Mouse (Mus musculus) cortical plate, adult 2 months (tissue): Measurements from ENCODE around the gene Rnf11.

Experiments used
- CTCF ChIP-seq: fragments of 200-500 bp; IDR thresholded peaks from 2 replicates; pipeline ENCODE4 v1.5.1; 2011; ENCODE audit warnings: mild to moderate bottlenecking, control low read depth, low read length; ENCODE audit not compliant: insufficient read depth; ENCODE audit errors: extremely low read depth
- POLR2A ChIP-seq: fragments of 200-500 bp; IDR thresholded peaks from 2 replicates; pipeline ENCODE4 v1.6.1; 2011; ENCODE audit warnings: mild to moderate bottlenecking, low read length, control low read depth; ENCODE audit not compliant: insufficient read depth; ENCODE audit errors: extremely low read depth

- TF ChIP-seq CTCF (no peak), POLR2A (no peak)
These were observed 78.5 kb downstream of the Rnf11 start for GRCm38 (mm10) chr4:109406054-109406485.
